Mouse (Mus musculus) embryonic facial prominence, embryonic 11.5 days (tissue): ENCODE results near the gene Casr. TPM values are rescaled to one million over a fixed set of nuclear protein-coding genes. Genes with fewer than 3 reads are reported as not detected.

ENCODE experiments used
- ATAC-seq: fragments of 200-750 bp; cut with Nextera tagmentation; replicated peaks from 2 replicates; pipeline ENCODE4 v1.8.0; 2017; ENCODE audit warnings: low read depth; ENCODE audit not compliant: insufficient number of reproducible peaks, low FRiP score, low TSS enrichment
- DNase-seq: peaks from one replicate; pipeline ENCODE4 v3.0.0-alpha.2; 2015; ENCODE audit warnings: low spot score
- H3K27ac ChIP-seq: fragments of 300-500 bp; sonication (generic); replicated peaks from 2 replicates; pipeline ENCODE4 v1.5.1; 2014; ENCODE audit warnings: mild to moderate bottlenecking, low read depth, low read length, control low read depth
- H3K27me3 ChIP-seq: fragments of 300-500 bp; sonication (generic); 2 replicates; pipeline ENCODE4 v1.6.1; 2014; ENCODE audit warnings: mild to moderate bottlenecking, low read length, moderate library complexity, mixed read lengths; ENCODE audit not compliant: control insufficient read depth, insufficient read depth
- H3K36me3 ChIP-seq: fragments of 300-500 bp; sonication (generic); replicated peaks from 2 replicates; pipeline ENCODE4 v1.6.1; 2014; ENCODE audit warnings: low read depth, mild to moderate bottlenecking, low read length, moderate library complexity, mixed read lengths; ENCODE audit not compliant: control insufficient read depth, insufficient read depth
- H3K4me1 ChIP-seq: fragments of 300-500 bp; sonication (generic); 2 replicates; pipeline ENCODE4 v1.6.1; 2014; ENCODE audit warnings: low read length, mixed read lengths; ENCODE audit not compliant: control insufficient read depth, insufficient read depth
- H3K4me2 ChIP-seq: fragments of 300-500 bp; sonication (generic); 2 replicates; pipeline ENCODE4 v1.6.1; 2014; ENCODE audit warnings: low read depth, mild to moderate bottlenecking, control low read depth, low read length, moderate library complexity
- H3K4me3 ChIP-seq: fragments of 300-500 bp; sonication (generic); 2 replicates; pipeline ENCODE4 v1.5.1; 2014; ENCODE audit warnings: low read depth, low read length, control low read depth
- H3K9ac ChIP-seq: fragments of 300-500 bp; sonication (generic); replicated peaks from 2 replicates; pipeline ENCODE4 v1.6.1; 2014; ENCODE audit warnings: mild to moderate bottlenecking, control low read depth, low read length
- H3K9me3 ChIP-seq: fragments of 300-500 bp; sonication (generic); replicated peaks from 2 replicates; pipeline ENCODE4 v1.6.1; 2016; ENCODE audit warnings: mild to moderate bottlenecking, low read length, inconsistent platforms, mixed read lengths; ENCODE audit not compliant: control insufficient read depth
- WGBS: fragments of 180-500 bp; shearing (Covaris S2); extraction: QIAGEN DNeasy Blood & Tissue Kit; methylation state at CpG from one replicate; pipeline ENCODE4 v1.1.7; 2014; 5-methylcytosine and 5-hydroxymethylcytosine counted together
- polyA plus RNA-seq: library from polyadenylated mRNA; unstranded; fragments of >200 nt; fragmentation: Nextera tagmentation; extraction: Ambion mirVana; gene quantifications from 2 replicates; pipeline ENCODE4 v1.2.1, GENCODE M21; 2014

Casr gene
- polyA plus RNA-seq, 1 experiment from 2014 or later: 0.39 TPM

DNA sequence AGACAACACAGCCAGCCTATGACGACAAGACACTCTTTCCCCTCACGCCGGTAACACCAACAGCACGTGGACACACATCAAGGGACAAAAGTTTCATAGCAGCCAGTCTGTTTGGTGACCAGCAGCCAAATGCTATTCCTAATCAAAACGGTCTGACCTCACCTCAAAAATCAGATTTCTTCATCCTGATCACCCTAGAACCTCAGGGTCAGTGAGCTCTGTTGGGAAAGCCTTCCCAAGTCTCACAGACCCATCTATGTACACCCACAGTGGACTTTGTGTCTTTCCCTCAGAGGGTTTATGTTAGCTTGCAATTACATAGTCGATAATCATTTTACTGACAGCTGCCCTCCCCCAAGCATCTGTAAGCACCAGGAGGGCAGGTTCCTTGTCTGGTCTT, 2.4 kb downstream of the Casr start:
- no peak overlapping the region for H3K4me3 ChIP-seq
- no peaks in the 10 kb centered on the region for H3K4me1 ChIP-seq
- H3K9ac ChIP-seq: no peak overlapping the region
- DNase-seq (no peak), ATAC-seq (no peak)
- no peak overlapping the region for H3K4me2 ChIP-seq
- 88% methylated on average over 6 of the region's 6 CpGs for WGBS
- H3K9me3 ChIP-seq: no peaks in the 10 kb centered on the region
- peaks cover 9% of the 10 kb centered on the region; the same call in 1 of the 2 replicates for H3K27me3 ChIP-seq
- H3K27ac ChIP-seq: no peak overlapping the region
- no peaks in the 10 kb centered on the region for H3K36me3 ChIP-seq

DNA sequence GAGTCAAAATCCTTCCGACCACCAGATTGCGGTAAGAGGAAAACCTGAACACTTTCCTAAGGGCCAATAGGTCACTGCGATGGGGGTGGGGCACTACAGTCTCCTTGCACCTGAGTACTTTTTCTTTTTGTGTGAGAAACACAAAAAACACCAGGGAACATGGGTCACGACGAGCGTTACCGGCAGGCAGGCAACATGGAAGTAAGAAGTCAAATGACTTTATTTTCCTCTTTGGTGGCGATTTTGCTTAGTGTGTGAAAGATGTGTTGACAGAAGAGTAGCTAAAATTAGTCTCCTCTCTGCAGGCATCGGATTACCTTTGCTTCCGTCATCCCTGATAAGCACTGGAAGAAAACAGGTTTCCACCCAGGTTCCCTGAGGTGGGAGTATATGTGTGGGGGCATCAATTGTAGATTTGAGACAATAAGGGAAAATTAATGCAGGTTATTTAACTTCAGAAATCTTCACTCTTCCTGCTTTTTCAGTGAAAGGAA, 6.2 kb downstream of the Casr start:
- no peak overlapping the region for H3K9ac ChIP-seq
- no peaks in the 10 kb centered on the region for H3K9me3 ChIP-seq
- H3K4me2 ChIP-seq: no peak overlapping the region
- H3K4me1 ChIP-seq: no peaks in the 10 kb centered on the region
- H3K36me3 ChIP-seq: no peaks in the 10 kb centered on the region
- ATAC-seq: no peak
- no peak overlapping the region for H3K4me3 ChIP-seq
- no peak overlapping the region for H3K27ac ChIP-seq
- 75% methylated on average over 10 of the region's 10 CpGs for WGBS
- no peaks in the 10 kb centered on the region; the same call in 1 of the 2 replicates for H3K27me3 ChIP-seq
- no peak for DNase-seq

DNA sequence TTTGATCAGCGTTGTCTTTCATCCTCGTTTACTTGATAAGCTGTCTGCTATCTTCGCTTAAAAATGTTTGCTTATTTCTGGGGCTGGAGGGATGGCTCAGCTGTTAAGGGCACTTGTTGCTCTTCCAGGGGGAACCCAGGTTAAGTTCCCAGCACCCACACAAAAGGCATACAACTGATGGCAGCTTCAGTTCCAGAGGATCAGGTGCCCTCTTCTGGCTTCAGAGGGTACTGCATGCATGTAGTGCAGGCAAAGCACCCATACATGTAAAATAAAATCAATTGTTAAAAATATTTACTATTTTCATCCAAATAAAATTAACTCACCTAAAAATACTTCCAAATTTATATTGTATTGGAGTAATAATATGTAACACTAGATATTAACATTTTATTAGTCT, 8.3 kb downstream of the Casr start:
- 95% methylated on average over 3 of the region's 3 CpGs for WGBS
- ATAC-seq: no peak
- no peaks in the 10 kb centered on the region for H3K9me3 ChIP-seq
- no peak overlapping the region for H3K9ac ChIP-seq
- no peak overlapping the region for H3K27ac ChIP-seq
- no peak overlapping the region for H3K4me3 ChIP-seq
- no peak for DNase-seq
- H3K27me3 ChIP-seq: no peaks in the 10 kb centered on the region
- no peaks in the 10 kb centered on the region for H3K4me1 ChIP-seq
- no peaks in the 10 kb centered on the region for H3K36me3 ChIP-seq
- H3K4me2 ChIP-seq: no peak overlapping the region

DNA sequence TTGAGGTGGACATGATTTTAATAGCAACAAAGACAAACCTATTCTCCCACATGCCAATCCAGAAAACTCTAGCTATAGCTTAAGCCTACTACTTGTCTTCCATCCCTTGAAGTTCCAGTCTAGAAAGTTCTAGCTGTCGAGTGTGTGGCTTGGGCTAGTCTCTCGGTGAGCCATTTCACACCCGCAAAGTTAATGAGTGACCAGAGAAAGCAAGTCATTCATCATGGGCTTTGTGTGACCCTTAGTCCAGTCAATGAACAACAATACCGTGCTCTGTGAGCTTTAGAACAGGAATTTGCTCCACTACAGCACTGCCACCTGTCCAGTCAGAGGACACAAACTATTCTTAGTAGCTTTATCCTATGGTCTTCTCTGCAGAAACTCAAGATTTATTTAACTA, 16.6 kb downstream of the Casr start:
- DNase-seq: no peak
- Histone ChIP-seq H3K36me3 (no peaks in the 10 kb centered on the region), H3K4me2 (no peak overlapping the region), H3K4me3 (no peak overlapping the region), H3K27ac (no peak overlapping the region), H3K9ac (no peak overlapping the region), H3K9me3 (no peaks in the 10 kb centered on the region), H3K27me3 (no peaks in the 10 kb centered on the region), H3K4me1 (no peaks in the 10 kb centered on the region)
- no peak for ATAC-seq
- 80% methylated on average over 4 of the region's 4 CpGs for WGBS

DNA sequence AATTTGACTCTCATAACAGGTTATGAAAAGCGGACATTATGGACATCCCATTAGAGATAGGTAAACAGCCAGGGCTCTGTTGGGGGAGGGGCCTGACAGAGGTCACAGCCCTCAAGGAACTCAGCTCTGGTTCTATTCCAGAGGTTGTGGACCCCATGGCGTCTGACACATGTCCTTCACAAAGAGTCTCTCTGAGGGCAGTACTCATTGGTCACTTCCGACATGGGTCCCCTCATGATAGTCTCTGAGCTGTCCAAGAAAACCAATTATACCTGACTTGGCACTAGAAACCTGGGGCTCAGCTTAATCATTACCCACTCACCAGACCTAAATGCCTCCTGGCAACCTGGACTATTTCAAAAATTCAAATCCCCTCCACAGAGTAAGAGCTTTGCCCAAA, 18.9 kb downstream of the Casr start:
- Histone ChIP-seq H3K9ac (no peak overlapping the region), H3K4me3 (no peak overlapping the region), H3K36me3 (no peaks in the 10 kb centered on the region), H3K9me3 (no peaks in the 10 kb centered on the region), H3K27ac (no peak overlapping the region), H3K4me2 (no peak overlapping the region), H3K4me1 (no peaks in the 10 kb centered on the region), H3K27me3 (no peaks in the 10 kb centered on the region)
- 78% methylated on average over 3 of the region's 3 CpGs for WGBS
- DNase-seq (no peak), ATAC-seq (no peak)

DNA sequence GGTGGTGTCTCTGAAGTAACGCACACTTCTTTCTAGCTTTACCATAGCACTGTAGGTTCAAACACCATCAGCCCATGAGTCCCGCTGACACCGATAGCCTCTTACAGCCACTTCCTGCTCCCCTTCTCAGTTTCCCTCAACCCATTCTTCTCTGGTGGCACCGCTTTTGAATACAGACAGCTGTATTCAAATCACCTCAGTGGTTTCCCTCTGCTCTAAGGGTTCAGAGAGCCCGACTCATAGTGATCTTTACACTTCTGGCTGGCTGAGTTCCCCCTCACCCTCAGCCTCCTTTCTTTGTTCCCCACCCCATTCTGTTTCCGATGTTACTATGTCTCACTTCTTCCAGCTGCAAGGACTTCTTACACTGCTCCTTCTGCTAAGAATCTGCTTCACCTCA, 21.1 kb downstream of the Casr start:
- H3K36me3 ChIP-seq: no peaks in the 10 kb centered on the region
- no peak for ATAC-seq
- no peak overlapping the region for H3K4me3 ChIP-seq
- no peak overlapping the region for H3K27ac ChIP-seq
- no peak for DNase-seq
- no peaks in the 10 kb centered on the region for H3K9me3 ChIP-seq
- H3K27me3 ChIP-seq: no peaks in the 10 kb centered on the region
- H3K4me1 ChIP-seq: no peaks in the 10 kb centered on the region
- no peak overlapping the region for H3K9ac ChIP-seq
- 74% methylated on average over 6 of the region's 6 CpGs for WGBS
- no peak overlapping the region for H3K4me2 ChIP-seq

DNA sequence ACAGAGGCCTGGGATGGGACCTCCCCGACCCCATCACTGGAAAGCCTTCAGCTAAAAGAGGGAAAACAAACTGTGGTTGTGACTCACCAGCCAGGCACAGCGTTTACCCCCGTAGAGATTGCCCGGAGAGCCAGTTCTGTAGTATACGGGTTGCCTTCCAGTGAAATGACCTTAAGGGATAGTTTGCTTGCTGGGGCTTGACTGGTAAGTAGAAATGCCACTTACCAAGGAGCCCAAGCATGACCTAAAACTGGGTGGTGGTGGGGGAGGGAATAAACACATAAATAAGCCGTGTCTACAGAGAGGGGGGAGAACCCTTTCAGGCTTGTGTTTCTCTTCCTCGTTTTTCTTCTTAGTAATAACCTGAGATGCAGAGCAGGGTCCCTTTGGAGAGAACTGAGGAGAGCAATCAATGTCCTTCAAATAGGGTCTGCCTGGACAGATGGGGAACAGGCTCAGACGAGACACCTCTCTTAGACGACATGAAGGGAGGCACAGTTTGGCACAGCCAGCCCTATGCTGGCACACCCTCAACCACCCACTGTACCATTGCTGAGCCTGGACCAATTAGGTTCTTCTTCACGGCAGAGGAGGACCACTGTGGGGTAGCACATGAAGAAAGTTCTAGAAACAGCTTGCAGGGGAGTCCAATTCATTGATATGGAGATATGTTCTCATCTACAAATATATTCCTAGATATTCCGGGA, 28.8 kb downstream of the Casr start:
- 72% methylated on average over 11 of the region's 11 CpGs for WGBS
- Histone ChIP-seq H3K4me2 (no peak overlapping the region), H3K27ac (no peak overlapping the region), H3K4me1 (no peaks in the 10 kb centered on the region), H3K9ac (no peak overlapping the region), H3K4me3 (no peak overlapping the region), H3K9me3 (no peaks in the 10 kb centered on the region), H3K36me3 (no peaks in the 10 kb centered on the region), H3K27me3 (no peaks in the 10 kb centered on the region)
- ATAC-seq (no peak), DNase-seq (no peak)

DNA sequence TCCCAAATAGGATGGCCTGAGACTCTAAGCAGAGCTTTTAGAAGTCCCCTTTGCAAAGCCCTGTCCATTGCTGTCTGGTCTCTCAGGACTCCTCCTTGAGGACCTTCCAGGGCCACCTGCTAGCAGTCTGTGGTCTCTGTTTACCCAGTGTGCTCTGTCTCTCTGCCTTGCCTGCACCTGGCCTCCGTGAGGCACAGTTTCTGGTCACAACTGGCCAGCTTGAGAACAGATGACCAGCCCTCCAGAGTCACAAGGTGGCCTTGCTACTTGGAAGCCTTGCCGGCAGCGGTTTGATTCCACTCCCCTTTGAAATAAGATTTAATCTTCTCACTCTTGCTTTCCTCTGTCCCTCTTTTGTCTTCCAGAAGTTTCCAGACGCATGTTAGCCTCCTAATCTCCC, 29.9 kb downstream of the Casr start:
- Histone ChIP-seq H3K4me3 (no peak overlapping the region), H3K36me3 (no peaks in the 10 kb centered on the region), H3K4me1 (no peaks in the 10 kb centered on the region), H3K9ac (no peak overlapping the region), H3K9me3 (no peaks in the 10 kb centered on the region), H3K27me3 (no peaks in the 10 kb centered on the region), H3K27ac (no peak overlapping the region), H3K4me2 (no peak overlapping the region)
- DNase-seq (no peak), ATAC-seq (no peak)
- WGBS: 55% methylated on average over 4 of the region's 4 CpGs
